Mouse (Mus musculus) kidney, adult 8-10 months (tissue): ENCODE data around the gene Rpain.

ENCODE experiments used
- DNase-seq, 2 experiments: peaks; one replicate each; pipeline ENCODE4 v3.0.0; 2022

Gene Rpain

DNA sequence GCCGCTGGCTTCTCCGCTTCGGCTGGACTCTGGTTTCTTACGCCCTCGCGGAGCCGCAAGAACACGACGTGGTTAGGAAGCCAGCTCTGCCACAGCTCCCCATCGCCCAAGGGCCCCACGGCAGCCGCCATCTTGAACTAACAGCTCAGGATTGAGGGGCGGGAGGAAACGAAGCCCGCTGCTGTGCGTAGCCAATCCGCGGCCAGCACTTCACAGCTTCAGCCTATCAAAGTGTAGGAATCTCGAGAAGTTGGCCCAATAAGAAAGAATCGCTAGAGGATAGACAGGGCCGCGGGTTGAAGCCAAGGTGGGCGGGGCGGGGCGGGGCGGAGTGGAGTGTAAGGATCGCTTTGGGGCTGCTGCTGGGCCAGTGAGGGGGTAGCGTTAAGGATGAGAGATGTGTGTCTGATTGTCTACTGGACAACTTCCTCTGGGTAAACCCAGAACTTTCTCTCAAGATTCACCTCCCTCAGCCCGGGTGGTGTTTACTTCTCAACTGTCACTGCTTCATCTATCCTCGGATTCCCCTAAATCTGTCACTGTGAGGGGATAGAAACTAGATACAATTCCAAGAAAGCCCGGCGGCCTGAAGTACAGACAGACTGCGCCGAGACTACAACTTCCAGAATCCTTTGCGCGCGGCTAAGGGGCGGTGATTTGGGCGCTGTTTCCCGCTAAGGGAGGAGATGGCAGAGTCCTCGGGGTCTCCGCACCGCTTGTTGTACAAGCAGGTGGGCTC, at the start of gene Rpain, which contains the start of gene Nup88:
TSS of gene Rpain (plus strand) at position 393 of the 739 bp plus-strand sequence.
TSS of gene Nup88 (minus strand) at position 153 of the 739 bp plus-strand sequence.
- DNase-seq, result peak; percentile 95

DNA sequence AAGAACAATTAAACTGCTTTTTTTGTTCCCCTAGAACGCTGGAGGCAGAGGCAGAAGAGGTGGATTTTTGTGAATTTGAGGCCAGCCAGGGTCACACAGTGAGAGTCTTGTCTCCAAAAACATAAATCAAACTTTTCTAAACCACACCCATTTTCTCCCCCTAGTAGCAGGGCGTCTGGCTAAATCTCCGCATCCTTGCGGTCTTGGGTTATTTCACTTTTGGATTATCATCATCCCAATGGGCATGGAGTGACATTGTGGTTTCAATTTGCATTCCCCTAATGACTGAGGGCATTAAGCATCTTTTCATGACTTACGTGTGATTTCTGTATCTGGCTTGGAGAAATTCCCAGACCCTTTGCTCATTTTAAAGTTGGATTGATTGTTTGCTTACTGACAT, 38.6 kb upstream of the Rpain start:
- DNase-seq, result no peak

DNA sequence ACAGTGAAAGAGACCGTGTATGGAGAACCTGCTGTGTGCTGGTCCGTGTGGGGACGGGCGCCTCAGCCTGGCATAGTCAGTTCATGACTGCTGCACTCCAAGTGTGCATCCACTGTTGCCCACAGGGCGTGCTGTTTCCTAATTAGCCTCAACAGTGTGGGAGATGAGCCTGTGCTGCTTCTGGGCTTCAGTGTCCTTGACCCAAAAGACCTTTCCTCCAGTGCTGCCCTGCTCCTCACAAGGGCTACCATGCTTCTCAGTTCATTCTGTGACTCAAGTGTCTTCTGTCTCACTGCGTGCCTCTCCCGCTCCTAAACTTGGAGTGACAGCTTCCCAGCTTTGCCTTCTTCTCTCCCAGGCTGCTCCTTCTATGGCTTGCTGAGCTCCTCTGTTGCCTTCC, 34.7 kb upstream of the Rpain start:
- no peak for DNase-seq

DNA sequence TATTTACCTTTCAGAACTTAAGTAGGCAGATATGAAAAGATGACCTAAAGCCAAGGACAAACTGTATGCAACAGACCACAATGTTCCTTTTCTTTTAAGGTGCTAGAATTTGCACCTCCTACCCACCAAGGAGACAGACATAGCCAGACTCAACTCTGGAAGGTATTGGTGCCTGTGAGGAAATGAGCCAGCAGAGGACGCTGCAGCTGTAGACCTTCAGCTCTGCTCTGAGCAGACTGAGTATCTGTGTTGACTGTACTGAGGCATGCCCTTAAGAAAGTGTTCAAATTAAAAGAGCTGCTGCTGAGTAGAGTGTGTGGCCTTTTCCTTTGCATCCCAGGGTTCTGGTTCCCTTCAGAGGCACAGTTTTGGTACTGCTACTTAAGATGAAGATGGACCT, 27.4 kb upstream of the Rpain start:
- no peak for DNase-seq

DNA sequence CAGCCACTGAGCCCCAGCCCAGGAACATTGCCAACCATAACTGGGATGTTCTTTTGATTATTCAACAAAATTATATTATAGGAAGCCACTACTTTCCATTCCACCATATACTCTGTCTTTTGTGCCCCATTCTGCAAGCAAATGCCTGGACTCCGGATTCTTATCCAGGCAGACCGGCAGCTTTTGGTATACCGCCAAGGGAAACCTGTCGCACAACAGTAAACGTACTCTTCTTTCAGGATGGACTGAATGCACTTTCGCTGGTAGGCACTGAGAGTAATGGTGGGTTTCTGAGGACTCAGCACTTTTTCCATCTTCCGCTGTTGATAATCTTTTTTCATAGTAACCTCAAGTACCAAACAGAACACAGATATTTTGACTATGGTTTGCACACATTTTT, 26.4 kb upstream of the Rpain start:
- DNase-seq, result no peak

DNA sequence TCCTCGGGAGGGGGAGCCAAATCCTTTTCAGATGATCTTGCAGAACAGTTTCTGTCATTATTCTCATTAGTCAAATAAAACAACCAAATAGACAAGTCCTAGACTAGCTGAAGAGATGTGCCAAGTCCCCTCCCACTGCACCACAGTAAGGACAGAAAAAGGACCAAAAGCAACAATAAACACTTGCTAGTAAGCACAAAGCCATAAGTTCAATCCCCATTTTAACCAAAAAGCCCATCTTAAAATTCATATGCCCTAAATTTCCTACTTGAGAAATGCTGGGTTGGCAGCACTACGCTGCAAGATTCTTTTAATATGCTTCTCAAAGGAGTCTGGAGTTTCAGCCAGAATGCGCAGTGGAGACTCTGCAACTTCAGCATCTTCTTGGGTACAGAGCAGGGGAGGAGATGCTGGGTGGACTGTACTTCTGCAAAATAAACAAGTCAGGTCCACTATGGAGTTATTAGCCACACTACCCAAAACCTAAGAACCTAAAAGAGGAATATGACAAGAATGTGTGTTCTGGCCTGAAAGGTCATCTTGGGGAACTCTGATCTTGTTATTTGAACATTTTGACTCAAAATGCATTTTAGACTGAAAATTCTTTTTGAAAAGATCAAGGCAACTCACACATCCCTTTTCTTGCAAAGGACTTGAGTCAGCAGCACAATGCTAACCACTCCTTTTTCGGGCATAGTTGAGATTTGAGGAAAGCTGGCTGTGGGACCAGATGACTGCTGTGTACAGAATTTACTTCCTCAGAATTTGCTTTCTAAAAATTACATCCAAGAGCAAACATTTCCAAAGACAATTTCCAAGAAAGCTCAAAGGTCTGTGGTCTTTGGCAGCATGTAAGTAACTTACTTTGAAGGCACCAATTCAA, 24.8 kb upstream of the Rpain start:
- DNase-seq, result no peak

DNA sequence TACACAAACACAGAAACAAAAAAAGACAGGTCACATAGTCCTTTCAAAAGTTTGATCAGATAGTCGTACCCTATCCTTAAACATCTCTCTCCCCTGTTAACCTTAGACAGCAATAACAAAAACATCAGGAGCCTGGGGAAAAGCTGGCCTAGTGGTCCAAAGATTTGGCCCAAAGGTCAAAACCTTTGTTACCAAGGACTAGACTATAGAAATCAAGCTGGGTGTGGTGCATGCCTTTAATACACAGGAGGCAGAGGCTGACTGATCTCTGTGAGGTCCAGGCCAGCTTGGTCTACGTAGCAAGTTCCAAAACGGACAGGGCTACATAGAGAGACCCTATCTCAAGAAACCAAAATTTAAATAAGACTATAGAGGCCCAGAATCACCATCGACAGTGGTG, 15.3 kb upstream of the Rpain start:
- no peak for DNase-seq

DNA sequence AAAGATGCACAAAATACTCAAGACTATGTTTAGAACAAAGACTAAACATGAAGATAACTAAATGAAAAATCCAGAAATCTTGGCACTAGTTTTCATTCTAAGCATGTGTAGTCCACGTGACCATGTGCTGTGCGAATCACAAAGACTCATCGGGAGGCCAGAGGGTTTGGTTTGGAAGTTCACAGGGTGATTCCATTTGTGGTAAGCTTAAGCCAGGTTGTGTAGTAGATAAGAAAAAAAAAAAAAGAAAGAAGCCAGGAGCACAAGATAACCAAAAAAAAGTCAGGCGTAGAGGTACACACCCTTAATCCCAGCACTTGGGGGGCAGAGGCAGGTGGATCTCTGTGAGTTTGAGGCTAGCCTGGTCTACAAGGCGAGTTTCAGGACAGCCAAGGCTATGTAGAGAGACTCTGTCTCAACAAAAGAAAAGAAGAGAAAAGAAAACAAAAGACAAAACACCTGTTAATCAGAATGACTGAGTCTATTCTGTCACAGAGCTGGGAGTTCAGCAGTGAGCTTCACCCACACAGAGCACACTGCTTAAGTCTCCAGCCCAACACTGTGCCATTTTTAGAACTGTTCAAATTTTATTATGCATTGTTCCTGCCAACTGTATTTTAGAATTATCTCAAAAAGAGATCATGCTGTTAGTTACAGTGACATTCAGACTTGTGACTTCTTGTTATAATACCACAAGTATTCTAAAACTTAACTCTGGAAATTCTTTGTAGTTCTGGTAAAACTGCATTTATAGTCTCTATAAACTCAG, 9.0 kb upstream of the Rpain start:
- no peak for DNase-seq

DNA sequence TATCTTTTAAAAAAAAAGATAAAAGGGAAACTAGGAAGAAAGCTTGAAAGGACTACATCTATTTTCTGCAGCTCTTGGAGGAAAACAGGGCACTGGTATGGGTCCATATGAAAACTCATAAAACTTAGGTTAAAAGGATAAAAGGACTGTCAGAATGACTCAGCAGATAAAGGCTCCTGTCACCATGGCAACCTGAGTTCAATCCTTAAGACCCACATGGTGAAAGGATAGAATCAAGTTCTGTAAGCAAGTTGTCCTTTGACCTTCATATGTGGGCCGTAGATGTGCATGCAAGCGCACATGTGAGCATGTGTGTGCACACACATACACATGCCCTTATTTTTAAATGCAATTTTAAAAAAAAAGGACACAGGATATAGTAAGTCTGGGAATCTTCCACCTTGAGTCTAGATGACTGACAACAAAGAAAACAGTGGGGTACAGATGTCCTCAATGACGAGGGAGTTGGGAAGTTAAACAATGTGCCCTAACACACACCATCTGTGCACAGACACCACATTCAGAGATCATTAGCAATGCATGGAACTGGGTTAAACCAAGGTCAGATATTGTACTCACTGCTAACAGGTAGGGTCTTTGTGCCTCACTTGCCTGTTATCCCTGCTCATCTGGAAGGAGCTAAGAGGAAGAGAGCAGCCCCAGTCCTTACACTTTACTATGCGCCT, 5.6 kb upstream of the Rpain start:
- DNase-seq, result no peak

DNA sequence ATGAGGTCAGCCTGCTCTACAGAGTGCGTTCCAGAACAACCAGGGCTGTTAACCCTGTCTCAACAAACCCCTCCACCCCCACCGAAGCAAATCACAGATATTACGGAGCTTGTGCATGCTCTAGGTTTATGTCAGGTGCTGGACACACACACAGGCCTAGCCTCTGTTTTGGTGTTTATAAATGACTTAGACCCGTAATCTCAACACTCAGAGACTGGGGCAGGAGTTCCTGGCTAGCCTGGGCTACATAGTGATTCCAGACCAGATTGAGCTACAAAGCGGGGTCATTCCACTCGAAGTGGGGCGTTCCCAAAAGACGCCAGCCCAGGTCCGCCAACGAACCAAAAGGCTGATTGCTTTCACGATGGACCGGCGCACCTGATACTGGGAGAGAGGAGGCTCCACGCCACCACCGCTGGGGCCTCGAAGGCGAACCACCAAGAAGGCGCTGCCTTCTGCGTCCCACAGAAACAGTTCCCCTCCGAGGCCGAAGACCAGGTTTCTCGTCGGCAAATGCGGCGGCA, 680 bp upstream of the Rpain start:
- DNase-seq, result no peak

DNA sequence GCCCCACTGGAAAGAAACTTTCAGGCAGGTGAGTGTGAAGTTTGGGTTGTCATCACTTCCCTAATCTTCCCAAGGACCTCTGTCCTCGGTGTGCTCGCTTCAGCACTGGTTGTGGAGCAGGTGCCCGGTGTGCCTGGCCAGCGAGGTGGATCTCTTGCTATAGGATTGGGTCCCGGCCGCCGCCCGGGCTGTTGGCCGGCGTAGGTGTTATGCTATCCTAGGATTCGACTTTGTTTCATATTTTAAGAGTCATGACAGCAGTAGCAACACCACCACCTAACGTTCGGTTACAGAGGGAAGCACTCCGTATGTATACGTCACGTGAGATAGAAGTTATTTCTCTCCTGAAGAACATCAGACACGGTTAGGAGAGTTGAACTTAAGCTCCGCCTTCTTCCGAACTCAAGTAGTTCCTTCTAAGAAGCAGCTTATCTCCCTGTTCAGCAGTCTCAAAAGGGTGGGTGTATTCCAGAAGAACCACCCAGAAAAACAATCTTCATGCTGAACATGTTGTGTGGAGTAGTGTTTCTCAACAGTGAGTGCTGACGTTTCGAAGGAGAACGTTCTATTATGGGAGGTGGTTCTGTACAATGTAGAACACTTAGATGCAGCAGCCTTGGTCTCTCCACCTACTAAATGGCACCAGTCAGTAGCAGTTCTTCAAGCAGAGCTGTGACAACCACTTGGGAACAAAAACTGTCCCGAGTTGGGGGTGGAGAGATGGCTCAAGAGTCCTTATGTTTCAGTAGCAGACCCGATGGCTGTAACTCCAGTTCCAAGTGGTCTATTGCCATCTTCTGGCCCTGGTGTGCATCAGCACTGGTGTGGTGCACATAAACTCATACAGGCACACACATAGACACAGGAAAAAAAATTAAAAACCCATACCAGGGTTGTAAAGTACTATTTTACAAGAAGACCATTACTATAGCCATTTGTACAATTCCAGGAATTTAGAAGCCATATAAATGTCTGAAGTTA, 837 bp downstream of the Rpain start:
- DNase-seq, result peak in 1 of 2 experiments; percentile 25

DNA sequence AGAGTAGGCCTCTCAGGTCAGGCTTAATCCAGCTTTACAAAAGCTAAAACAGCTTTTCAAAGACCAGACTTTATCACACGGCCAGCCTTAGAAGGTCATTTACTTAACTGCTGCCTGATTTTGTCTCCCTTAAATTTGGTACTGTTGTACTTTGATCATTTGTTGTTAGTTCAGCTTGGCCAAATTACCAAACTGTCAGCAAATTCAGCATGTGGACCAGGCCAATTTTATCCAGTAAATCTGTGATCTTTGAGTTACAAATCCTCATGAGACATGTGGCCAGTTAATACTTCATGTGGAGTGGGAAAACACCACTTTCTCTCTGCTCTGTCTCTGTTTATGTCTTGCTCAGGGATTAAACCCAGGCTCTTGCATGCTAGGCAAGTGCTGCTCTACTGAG, 2.6 kb downstream of the Rpain start:
- DNase-seq, result peak in 1 of 2 experiments; percentile 26

DNA sequence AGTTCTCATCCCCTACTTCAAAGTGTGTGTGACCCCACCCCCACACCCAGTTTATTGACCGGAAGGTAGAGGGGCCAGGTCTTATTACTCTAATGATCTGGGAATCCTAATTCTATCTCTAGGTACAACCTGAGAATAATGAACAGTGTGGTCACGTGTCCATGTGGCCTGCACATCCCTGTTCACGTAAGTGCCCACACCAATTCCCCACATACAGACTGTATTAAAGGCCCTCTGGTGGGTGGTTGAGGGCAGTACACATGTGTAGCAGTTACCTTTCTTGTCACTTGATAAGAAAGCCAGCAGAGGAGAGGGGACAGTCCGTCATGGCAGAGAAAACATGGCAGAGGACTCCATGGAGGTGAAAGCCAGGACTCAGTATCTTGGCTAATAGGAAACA, 3.9 kb downstream of the Rpain start:
- no peak for DNase-seq

DNA sequence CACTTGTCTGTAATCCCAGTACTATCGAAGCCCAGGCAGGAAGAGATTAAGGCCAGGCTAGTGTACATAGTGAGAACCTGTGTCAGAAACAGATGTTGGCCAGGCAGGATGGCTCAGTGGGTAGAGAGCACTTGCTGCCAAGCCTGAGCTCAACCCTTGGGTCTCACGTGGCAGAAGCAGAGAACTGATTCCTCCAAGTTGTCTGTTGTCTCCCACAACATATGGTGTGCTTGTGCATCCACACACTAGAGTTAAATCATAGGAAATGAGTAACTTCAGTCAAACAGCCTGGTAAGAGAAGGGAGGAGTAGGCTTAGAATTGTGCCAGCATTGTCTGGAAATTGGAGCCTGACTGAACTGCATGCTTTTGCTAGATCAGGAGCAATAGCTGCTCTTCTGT, 5.2 kb downstream of the Rpain start:
- no peak for DNase-seq

DNA sequence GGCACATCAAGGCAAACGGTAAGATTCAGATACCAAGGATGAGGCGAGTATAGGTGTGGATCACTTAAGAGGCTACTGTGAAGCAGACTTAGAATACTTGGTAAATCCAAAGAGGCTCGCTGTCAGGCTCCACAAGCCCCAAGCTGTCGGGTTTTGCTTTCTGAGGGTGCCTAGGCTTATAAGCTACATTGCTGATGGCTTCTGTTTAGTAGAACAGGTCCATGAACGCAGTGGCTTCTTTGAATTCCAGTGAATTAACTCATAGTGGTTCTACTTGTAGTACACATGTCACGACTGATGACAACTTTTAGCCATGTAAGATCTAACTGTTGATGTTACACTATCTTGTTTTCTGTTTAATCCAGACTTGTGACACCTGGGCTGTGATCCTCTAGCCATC, 7.3 kb downstream of the Rpain start:
- no peak for DNase-seq

DNA sequence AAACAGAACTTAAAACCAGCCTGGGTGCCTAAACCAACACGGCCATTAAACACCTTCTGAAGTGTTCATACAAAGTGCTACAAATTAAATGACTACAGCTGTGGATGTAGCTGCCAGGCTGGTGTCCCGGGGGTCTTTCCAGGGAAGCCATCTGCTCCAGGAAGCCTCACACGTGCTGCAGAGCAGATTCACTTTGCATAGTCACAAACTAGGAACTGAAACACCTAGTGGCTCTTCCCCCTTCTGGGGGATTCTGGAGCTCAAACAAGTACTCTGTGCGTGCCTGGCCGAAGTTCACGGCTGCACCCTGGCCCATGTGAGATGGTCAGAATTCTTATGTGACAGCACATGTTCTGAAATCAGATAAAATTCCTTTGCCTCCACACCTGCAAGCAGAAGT, 10.2 kb downstream of the Rpain start:
- DNase-seq, result no peak

DNA sequence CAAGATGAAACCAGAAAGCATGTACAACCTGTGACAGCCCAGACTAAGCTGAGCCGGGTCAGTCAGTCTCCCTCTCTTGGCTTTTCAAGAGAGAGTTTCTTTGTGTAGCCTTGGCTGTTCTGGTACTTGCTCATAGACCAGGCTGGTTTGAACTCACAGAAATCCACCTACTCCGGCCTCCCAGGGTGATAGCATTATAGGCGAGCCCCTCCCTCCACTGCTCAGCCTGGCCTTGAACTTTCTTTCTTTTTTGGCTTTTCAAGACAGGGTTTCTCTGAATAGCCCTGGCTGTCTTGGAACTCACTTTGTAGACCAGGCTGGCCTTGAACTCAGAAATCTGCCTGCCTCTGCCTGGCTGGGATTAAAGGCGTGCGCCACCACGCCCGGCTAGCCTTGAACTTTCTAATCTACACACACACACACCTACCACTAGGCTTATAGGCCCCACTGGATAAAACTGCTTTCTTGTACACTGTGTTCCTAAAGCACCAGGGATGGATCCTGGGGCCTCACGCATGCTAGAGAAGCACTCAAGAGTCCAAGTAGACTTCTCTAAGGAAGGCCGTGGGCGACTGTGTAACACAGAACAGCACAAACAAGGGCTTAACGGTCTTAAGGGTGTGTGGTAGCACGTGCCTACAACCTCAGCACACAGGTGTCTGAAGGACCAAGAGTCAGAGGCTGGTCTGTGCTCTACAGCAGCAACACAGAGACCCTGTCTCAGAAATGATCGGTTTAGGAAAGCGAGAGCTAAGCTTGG, 10.9 kb downstream of the Rpain start:
- DNase-seq, result no peak

DNA sequence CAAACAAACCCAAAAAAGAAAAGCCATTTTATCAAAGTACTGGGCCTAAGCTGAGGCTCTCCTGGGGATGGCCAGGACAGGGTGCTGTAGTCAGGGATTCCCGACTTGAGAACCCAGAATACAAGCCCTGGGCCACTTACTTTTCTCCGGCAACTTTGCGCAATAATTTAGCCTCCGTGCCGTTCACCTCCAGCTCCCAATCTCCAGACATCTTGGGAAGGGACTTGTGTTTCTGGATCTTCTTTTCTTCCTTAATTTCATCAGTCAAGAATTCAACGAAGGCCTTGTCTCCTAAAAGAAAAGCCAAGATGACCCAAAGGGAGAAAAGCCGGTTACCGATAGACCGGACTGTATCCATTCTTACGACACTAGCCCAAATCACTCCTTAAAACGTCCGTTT, 12.0 kb downstream of the Rpain start:
- DNase-seq, result no peak

DNA sequence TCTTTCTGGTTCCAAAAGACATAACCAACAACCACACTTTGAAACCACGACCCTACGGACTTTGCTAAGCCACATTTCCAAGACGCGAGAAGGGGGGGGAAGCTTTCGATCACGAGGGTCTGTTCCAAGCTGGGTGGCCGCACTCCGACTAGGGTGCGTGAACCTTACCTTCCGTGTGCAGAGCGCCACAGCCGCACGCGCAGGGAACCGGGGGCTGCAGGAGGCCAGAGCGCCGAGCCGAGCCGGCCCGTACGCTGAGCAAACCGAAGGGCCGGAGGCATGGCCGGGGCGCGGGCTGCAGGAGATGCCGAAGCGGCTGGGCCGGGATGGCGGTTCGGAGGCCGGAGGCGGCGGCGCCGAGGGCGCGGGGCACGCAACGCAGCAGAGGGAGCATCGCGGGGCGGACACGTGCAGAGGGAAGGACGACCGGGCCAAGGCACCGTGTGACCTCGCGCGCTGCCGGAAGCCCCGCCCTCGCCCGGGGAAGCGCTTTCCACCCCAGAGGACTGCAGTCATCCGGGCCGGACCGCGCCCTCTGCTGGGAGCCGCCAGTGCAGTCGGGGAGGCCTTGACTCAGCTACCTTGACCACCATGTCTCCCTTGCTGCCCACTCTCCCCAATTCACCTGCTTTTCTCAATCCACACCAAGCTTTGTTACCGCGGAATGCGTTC, 12.7 kb downstream of the Rpain start, which contains the start of gene C1qbp:
TSS of gene C1qbp (minus strand) at position 470 of the 672 bp plus-strand sequence.
- peak; percentile 91 to 94 for DNase-seq

DNA sequence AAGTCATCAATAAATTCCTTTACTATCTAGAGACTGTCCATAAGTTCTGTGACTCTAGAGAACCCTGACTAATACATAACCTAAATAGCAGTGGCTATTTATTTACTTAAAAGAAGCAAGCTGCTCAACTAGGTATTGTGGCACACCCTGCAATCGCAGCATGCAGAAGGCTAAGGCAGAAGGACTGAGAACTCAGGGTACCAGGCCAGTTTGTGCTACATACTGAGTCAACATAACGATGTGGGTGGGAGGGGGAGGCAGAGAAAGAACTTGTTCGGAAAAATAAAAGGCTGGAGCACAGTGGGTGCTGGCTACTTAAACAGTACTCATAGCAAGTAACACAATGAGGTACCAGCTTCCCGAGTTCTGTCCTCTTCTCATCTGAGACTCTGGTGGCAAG, 31.2 kb downstream of the Rpain start:
- DNase-seq, result no peak
